Mouse (Mus musculus) ovary, adult 10 weeks (tissue): ENCODE data around the gene Prrg2. TPM values are rescaled to one million over a fixed set of nuclear protein-coding genes. Genes with fewer than 3 reads are reported as not detected.

Experiments
- polyA plus RNA-seq: library from polyadenylated mRNA; stranded (reverse); fragments of 350-450 nt; fragmentation: Illumina TruSeq; extraction: RNeasy Lipid Tissue Mini Kit (QIAGEN cat#74804); gene quantifications from one replicate; pipeline ENCODE4 v1.2.3, GENCODE M21; 2014

Prrg2 gene
- polyA plus RNA-seq: 4.7 TPM

DNA sequence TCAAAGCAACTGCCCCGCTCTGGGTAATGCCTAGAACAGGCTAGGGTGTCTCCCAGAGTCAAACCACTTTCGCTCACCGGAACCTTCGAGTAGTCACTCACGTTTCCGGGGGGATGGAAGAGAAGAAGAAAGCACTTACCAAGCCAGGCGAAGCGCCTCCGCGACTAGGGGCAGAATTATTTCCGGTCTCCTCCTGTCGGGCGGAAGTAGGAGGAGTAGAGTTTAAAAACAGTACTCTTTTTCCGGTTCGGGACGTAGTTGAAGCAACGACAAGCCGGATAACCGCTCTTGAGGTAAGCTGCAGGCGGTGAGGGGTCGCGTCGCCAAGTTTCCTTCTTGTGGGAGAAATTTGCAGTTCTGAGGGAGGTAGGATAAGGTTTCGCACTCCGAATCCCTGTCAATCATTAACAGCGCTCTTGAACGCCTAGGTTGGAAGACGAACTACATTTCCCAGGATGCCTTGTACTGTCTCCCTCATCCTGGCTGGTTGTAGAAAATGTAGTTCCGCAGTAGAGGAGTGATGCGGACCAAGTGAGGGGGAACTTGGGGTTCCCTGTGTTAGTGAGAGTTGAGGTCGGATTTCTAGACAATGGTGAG is at the start of gene Prrg2, which contains the start of gene Nosip:
Prrg2 (minus strand) TSS at position 439 of the 597 bp plus-strand sequence.
Nosip (plus strand) TSS at position 191 of the 597 bp plus-strand sequence.

DNA sequence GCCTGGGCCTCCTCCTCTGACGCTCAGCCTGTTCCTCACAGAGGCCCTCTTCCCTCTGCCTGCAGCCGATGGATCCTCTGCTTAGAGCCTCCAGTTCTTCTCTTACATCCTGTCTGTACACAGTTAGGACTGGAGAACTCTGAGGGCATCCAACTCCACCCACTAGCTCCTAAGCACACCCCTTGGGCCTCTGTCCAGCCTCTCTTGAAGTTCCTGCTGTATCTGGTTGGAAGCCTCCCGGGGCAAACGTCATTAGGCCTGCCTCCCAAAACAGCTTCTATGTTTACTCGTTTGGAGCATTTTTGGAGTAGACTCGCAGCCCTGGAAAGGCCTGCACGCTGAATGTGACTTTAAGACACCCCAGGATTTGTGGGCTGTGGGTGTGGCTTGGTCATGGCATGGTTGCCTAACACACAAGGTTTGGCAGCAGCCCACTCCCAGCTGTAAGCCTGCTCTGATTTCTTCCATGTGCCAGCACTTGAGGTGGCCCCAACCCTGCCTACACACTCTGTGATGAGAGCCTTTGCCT is 41.2 kb upstream of the Prrg2 start, which contains the start of gene Fcgrt:
Fcgrt (minus strand) TSS at position 200 of the 529 bp plus-strand sequence.

DNA sequence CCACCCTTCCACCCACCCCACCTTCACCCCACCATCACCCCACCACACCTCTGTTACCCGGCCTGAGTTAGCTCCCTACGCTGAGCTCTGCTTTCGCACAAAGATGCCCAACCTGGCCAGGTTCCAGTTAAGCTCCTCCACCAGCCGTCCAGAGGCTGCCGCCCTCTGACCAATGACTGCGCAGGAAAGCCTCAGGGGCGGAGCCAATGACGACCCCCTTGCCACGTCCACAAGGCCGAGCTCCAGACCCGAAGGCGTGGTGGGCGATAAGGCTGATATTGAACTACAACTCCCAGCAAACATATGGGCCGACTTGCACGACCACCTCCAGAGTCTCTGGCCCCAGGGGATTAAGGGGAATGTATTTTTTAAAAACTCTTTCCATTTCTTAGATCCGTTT is 29.6 kb upstream of the Prrg2 start, which contains the start of gene Rcn3:
Rcn3 (minus strand) TSS at position 174 of the 400 bp plus-strand sequence.

DNA sequence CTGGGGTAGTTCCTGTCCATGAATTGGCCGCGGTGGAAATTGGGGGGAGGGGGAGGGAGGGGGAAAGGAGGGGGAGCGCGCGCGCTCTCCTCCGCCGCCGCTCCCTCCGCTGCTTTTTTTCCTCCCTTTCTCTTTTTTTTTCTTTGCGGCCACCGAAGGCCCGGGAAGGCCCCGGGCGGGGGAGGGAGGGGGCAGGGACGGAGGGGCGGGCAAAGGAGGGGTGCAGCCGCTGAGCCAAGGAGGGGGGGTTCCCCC is 9.7 kb downstream of the Prrg2 start, which contains the start of gene Prr12:
Prr12 (minus strand) TSS at position 20 of the 255 bp plus-strand sequence.

GRCm38 (mm10) chr7:45017242-45018061 is 45.0 kb downstream of the Prrg2 start, which contains the start of gene Rras:
Gene Rras, plus strand, starts transcription at chr7:45017961.

GRCm38 (mm10) chr7:45015957-45016612 is 46.4 kb downstream of the Prrg2 start, which contains the start of gene Scaf1:
Gene Scaf1, minus strand, starts transcription at chr7:45016363.

Other genes starting within 250 kb of the Prrg2 start
- 5.9 TPM for gene Nup62, start 246.6 kb downstream of the Prrg2 start, polyA plus RNA-seq
- gene Il4i1, start 246.3 kb downstream of the Prrg2 start, polyA plus RNA-seq: not detected
- 5.8 TPM for gene Atf5, start 246.0 kb downstream of the Prrg2 start, polyA plus RNA-seq
- gene Akt1s1, start 213.7 kb downstream of the Prrg2 start, polyA plus RNA-seq: 1.7 TPM
- 0.71 TPM for gene Tbc1d17, start 213.6 kb downstream of the Prrg2 start, polyA plus RNA-seq
- not detected for gene Pnkp, start 205.5 kb downstream of the Prrg2 start, polyA plus RNA-seq
- gene Ptov1, start 192.9 kb downstream of the Prrg2 start, polyA plus RNA-seq: not detected
- gene Med25, start 170.0 kb downstream of the Prrg2 start, polyA plus RNA-seq: 2.5 TPM
- gene Fuz, start 166.6 kb downstream of the Prrg2 start, polyA plus RNA-seq: 3.2 TPM
- 20.6 TPM for gene Ap2a1, start 133.2 kb downstream of the Prrg2 start, polyA plus RNA-seq
- gene Tsks, start 119.5 kb downstream of the Prrg2 start, polyA plus RNA-seq: not detected
- gene Cpt1c, start 87.8 kb downstream of the Prrg2 start, polyA plus RNA-seq: 0.88 TPM
- 8.2 TPM for gene Prmt1, start 76.1 kb downstream of the Prrg2 start, polyA plus RNA-seq
- 8.4 TPM for gene Irf3, start 65.0 kb downstream of the Prrg2 start, polyA plus RNA-seq
- 2.0 TPM for gene Bcl2l12, start 64.0 kb downstream of the Prrg2 start, polyA plus RNA-seq
- 2.2 TPM for gene Scaf1, start 46.3 kb downstream of the Prrg2 start, polyA plus RNA-seq
- 4.0 TPM for gene Rras, start 44.7 kb downstream of the Prrg2 start, polyA plus RNA-seq
- 0.40 TPM for gene Prr12, start 9.8 kb downstream of the Prrg2 start, polyA plus RNA-seq
- gene Nosip, start 248 bp downstream of the Prrg2 start, polyA plus RNA-seq: 9.1 TPM
- 0.31 TPM for gene Rcn3, start 29.5 kb upstream of the Prrg2 start, polyA plus RNA-seq
- gene Fcgrt, start 41.2 kb upstream of the Prrg2 start, polyA plus RNA-seq: 14.4 TPM
- gene Rps11, start 61.8 kb upstream of the Prrg2 start, polyA plus RNA-seq: 474 TPM
- gene Rpl13a, start 66.1 kb upstream of the Prrg2 start, polyA plus RNA-seq: 557 TPM
- gene Gm45713, start 73.6 kb upstream of the Prrg2 start, polyA plus RNA-seq: not detected
- 3.9 TPM for gene Flt3l, start 73.8 kb upstream of the Prrg2 start, polyA plus RNA-seq
- 2.1 TPM for gene Pih1d1, start 91.6 kb upstream of the Prrg2 start, polyA plus RNA-seq
- gene Aldh16a1, start 91.9 kb upstream of the Prrg2 start, polyA plus RNA-seq: 0.88 TPM
- not detected for gene Slc17a7, start 101.3 kb upstream of the Prrg2 start, polyA plus RNA-seq
- gene Gfy, start 116.9 kb upstream of the Prrg2 start, polyA plus RNA-seq: not detected
- gene Pth2, start 118.3 kb upstream of the Prrg2 start, polyA plus RNA-seq: not detected
- not detected for gene Ccdc155, start 142.2 kb upstream of the Prrg2 start, polyA plus RNA-seq
- not detected for gene Dkkl1, start 149.5 kb upstream of the Prrg2 start, polyA plus RNA-seq
- 10.9 TPM for gene Tead2, start 153.1 kb upstream of the Prrg2 start, polyA plus RNA-seq
- gene Cd37, start 176.4 kb upstream of the Prrg2 start, polyA plus RNA-seq: not detected
- not detected for gene Slc6a16, start 178.4 kb upstream of the Prrg2 start, polyA plus RNA-seq
- gene Slc6a21, start 214.8 kb upstream of the Prrg2 start, polyA plus RNA-seq: not detected